Mouse (Mus musculus) monocyte, adult 5-6 weeks (primary cell): ENCODE results near the gene Mrps25. TPM values are rescaled to one million over a fixed set of nuclear protein-coding genes. Genes with fewer than 3 reads are reported as not detected.

Experiments used
- ATAC-seq: fragments of 153-309, 156-312 bp; replicated peaks from 2 replicates; pipeline ENCODE4 v1.8.0; 2017; ENCODE audit warnings: mild to moderate bottlenecking; ENCODE audit not compliant: low TSS enrichment, insufficient number of reproducible peaks, severe bottlenecking, poor library complexity, low FRiP score
- total RNA-seq: library from RNA; stranded (forward); fragments of 200-1000, 200-491, 200-594 nt; gene quantifications from 3 replicates; pipeline ENCODE4 v1.2.3, GENCODE M21; 2017

The Mrps25 gene
- total RNA-seq, 1 experiment from 2014 or later = 23.8 TPM

DNA sequence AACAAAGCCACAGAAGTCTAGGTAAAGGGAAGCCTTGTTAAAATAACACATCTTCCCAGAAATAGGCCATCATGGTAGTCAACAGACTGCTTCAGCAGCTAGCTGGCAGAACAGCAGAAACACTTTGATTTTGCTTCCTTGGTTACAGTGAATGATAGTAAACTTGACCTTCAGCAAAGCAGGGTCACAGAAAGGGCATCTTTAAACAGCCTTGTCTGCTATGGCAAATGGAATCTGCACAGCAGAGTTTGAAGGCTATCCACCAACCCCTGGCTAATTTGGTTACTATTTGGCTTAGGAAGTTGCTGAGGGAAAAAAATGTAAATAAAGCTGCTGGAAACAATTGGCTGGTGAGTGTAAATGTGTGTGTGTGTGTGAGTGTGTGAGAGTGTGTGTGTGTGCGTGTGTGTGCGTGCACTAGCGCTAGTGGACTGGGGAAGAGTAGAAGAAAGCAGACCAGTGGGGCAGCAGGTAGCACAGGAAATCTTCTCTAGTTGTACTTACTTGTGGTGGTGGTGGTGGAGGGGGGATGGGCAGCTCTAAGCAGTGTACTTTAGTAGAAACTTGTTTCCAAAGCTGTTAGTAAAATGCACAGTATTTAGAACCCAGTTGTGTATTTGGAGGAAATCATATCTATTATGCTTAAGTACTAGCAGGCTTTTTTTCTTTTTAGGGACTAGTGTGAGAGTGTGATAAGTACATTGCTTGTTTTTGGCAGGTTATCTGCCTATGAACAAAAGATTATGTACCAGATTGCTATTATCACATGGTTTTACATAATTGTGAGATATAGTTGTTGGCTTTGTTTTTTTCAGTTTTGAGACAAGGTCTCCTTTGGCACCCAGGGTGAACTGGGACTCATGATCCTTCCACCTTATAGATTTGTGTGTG, 51.6 kb downstream of the Mrps25 start:
- ATAC-seq = no peak

DNA sequence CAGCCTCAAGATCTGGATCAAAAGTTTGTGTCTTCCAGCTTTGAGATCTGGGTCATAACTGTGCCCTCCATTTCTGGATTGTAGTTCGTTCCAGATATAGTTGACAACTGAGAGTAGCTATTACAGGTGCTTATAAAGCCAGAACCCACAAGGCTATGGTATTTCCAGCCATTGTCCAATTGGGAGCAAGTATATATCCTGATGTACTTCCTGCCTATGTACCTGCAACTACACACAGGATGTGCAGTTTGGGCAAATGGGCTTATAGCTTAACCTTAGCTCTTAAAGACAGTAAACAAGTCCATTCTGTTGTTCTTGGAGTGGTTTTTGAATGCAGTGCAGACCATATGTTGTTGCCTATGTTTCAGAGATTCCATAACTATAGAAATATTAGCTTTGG, 52.4 kb downstream of the Mrps25 start:
- no peak for ATAC-seq

DNA sequence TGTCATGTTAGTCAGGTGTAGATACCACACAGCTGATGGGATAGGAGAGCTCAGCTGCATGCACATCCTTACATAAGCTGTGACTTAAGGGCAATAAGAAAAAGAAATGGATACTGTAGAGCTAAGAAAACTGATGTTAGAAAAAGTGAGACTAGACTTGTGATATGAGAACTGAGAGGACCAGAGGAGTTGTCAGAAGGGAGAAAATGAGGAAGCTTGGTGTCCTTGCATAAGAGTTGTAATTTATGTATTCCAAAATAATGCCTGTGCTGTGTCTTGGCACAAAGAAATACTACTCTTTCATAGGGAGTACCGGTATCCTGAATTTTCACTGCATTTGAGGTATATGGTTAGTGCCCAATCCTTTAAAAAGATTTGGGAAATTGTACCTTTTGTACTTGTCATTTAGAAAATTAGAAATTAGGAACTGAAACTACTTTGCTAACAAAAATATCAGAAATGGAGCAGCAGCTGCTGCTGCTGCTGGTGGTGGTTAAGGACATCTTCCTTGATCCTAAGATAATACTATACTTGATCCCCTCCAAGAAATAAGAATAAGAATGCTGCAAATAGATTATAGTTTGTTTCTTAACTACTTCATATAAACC, 56.9 kb downstream of the Mrps25 start:
- peak; percentile 73; the same call in 1 of the 2 replicates for ATAC-seq

DNA sequence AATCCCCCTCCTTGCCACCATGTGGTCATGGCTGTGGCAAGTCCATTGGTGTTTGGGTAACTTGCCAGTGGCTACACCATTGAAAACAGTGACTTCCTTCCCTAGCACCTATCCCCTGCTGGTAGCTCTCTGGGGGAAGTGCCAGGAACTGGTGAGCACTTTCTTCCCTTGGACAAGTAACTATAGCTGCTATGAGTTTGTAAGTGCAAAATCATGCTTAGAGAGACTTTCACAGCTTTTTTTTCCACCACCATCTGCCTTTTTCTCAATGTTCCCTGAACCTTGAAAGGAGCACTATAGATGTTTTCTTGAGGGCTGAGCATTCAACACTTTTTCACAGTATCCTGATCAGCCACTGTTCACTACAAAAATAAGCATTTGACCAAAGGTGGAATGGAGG, 59.3 kb downstream of the Mrps25 start:
- no peak for ATAC-seq

Other genes with a start within 250 kb of the Mrps25 start
- gene Fgd5, start 205.2 kb downstream of the Mrps25 start, total RNA-seq = 0.10 to 0.21 TPM in 2 of 3 replicates, not detected in the other
- gene Nr2c2, start 92.6 kb downstream of the Mrps25 start, total RNA-seq = 62.5 to 89.1 TPM (median 62.9 TPM) in 3 replicates
- gene Rbsn, start 30.9 kb upstream of the Mrps25 start, total RNA-seq = 22.6 to 29.9 TPM (median 27.0 TPM) in 3 replicates
- not detected in 3 replicates for gene Trh, start 60.6 kb upstream of the Mrps25 start, total RNA-seq